Mouse (Mus musculus): ENCODE data around the gene Vldlr. TPM values are rescaled to one million over a fixed set of nuclear protein-coding genes. Genes with fewer than 3 reads are reported as not detected.

The Vldlr gene
- polyA plus RNA-seq, 1 experiment from 2014 or later, result 8.5 TPM

GRCm38 (mm10) chr19:27216767-27217403 is 601 bp downstream of the Vldlr start:
- Histone ChIP-seq H3K27me3 (peaks cover 35% of the 10 kb centered on the region), H3K9ac (peak overlapping the region; percentile 75), H3K4me3 (peak overlapping the region; percentile 66), H3K4me1 (peaks cover 20% of the 10 kb centered on the region), H3K4me2 (replicated peaks) (peak overlapping the region; percentile 96), H3K36me3 (no peaks in the 10 kb centered on the region), H3K9me3 (no peaks in the 10 kb centered on the region), H3K27ac (no peak overlapping the region)
- ATAC-seq (ENCODE audit: low FRiP score, low read depth), result peak; percentile 77
- under 1% methylated on average over 60 of the region's 62 CpGs for WGBS

- Histone ChIP-seq H3K27ac (no peak overlapping the region), H3K36me3 (no peaks in the 10 kb centered on the region), H3K4me2 (replicated peaks) (peak overlapping the region; percentile 96), H3K4me1 (peaks cover 20% of the 10 kb centered on the region), H3K9ac (peak overlapping the region; percentile 75), H3K27me3 (peaks cover 35% of the 10 kb centered on the region), H3K4me3 (peak overlapping the region; percentile 66), H3K9me3 (no peaks in the 10 kb centered on the region)
- WGBS, result under 1% methylated on average over 51 of the region's 52 CpGs
- ATAC-seq (ENCODE audit: low FRiP score, low read depth), result peak; percentile 42
Observed at GRCm38 (mm10) chr19:27217404-27217940, 1.2 kb downstream of the Vldlr start.

GRCm38 (mm10) chr19:27217941-27218411 is 1.7 kb downstream of the Vldlr start:
- no peaks in the 10 kb centered on the region for H3K36me3 ChIP-seq
- H3K4me1 ChIP-seq, result peaks cover 20% of the 10 kb centered on the region
- no peaks in the 10 kb centered on the region for H3K9me3 ChIP-seq
- peak; percentile 33; the same call in 1 of the 2 replicates for ATAC-seq (ENCODE audit: low FRiP score, low read depth)
- H3K9ac ChIP-seq, result peak overlapping the region; percentile 75
- no peak overlapping the region for H3K27ac ChIP-seq
- H3K4me2 ChIP-seq (replicated peaks), result peak overlapping the region; percentile 96
- peaks cover 35% of the 10 kb centered on the region for H3K27me3 ChIP-seq
- H3K4me3 ChIP-seq, result peak overlapping the region; percentile 66
- WGBS, result under 1% methylated on average over 32 of the region's 32 CpGs

- Histone ChIP-seq H3K36me3 (no peaks in the 10 kb centered on the region), H3K9me3 (no peaks in the 10 kb centered on the region), H3K27me3 (peaks cover 33% of the 10 kb centered on the region), H3K4me3 (peak overlapping the region; percentile 66), H3K4me1 (peaks cover 20% of the 10 kb centered on the region), H3K27ac (peak overlapping the region; percentile 10; the same call in 1 of the 2 replicates), H3K9ac (peak overlapping the region; percentile 75), H3K4me2 (replicated peaks) (peak overlapping the region; percentile 96)
- ATAC-seq (ENCODE audit: low FRiP score, low read depth), result peak; percentile 57; the same call in 1 of the 2 replicates
- WGBS, result under 1% methylated on average over 30 of the region's 30 CpGs
Observed at GRCm38 (mm10) chr19:27218561-27219262, 2.4 kb downstream of the Vldlr start.

- H3K4me2 ChIP-seq (replicated peaks), result peak overlapping the region; percentile 96; the same call in 1 of the 2 replicates
- no peak for ATAC-seq (ENCODE audit: low FRiP score, low read depth)
Observed at GRCm38 (mm10) chr19:27219586-27219985, 3.3 kb downstream of the Vldlr start.

GRCm38 (mm10) chr19:27223046-27223445 is 6.8 kb downstream of the Vldlr start:
- H3K4me1 ChIP-seq, result peaks cover 15% of the 10 kb centered on the region
- WGBS, result 72% methylated on average over 6 of the region's 6 CpGs

More at GRCm38 (mm10) chr19:27219586-27219985, 3.3 kb downstream of the Vldlr start:
- H3K27ac ChIP-seq, result no peak overlapping the region
- no peaks in the 10 kb centered on the region for H3K36me3 ChIP-seq
- H3K4me1 ChIP-seq, result peaks cover 20% of the 10 kb centered on the region
- peaks cover 28% of the 10 kb centered on the region for H3K27me3 ChIP-seq
- no peak overlapping the region for H3K4me3 ChIP-seq
- no peak overlapping the region for H3K9ac ChIP-seq
- no peaks in the 10 kb centered on the region for H3K9me3 ChIP-seq

GRCm38 (mm10) chr19:27224356-27224755 is 8.1 kb downstream of the Vldlr start:
- Histone ChIP-seq H3K36me3 (no peaks in the 10 kb centered on the region), H3K4me1 (0 out of 2 replicates have a peak, but pooled peaks cover 4% of the 10 kb centered on the region), H3K9ac (no peak overlapping the region), H3K4me3 (no peak overlapping the region), H3K4me2 (replicated peaks) (no peak overlapping the region), H3K27me3 (peaks cover 5% of the 10 kb centered on the region; the same call in 1 of the 2 replicates), H3K27ac (no peak overlapping the region), H3K9me3 (no peaks in the 10 kb centered on the region)
- WGBS, result 60% methylated on average over 1 of the region's 1 CpGs
- no peak for ATAC-seq (ENCODE audit: low FRiP score, low read depth)

More at GRCm38 (mm10) chr19:27223046-27223445, 6.8 kb downstream of the Vldlr start:
- no peak for ATAC-seq (ENCODE audit: low FRiP score, low read depth)
- no peak overlapping the region for H3K4me2 ChIP-seq (replicated peaks)
- H3K4me3 ChIP-seq, result no peak overlapping the region
- no peaks in the 10 kb centered on the region for H3K36me3 ChIP-seq
- no peaks in the 10 kb centered on the region for H3K9me3 ChIP-seq
- H3K27me3 ChIP-seq, result peaks cover 5% of the 10 kb centered on the region; the same call in 1 of the 2 replicates
- H3K27ac ChIP-seq, result no peak overlapping the region
- no peak overlapping the region for H3K9ac ChIP-seq

- 63% methylated on average over 3 of the region's 3 CpGs for WGBS
- H3K4me2 ChIP-seq (replicated peaks), result no peak overlapping the region
- no peak overlapping the region for H3K9ac ChIP-seq
- H3K4me3 ChIP-seq, result no peak overlapping the region
- no peaks in the 10 kb centered on the region for H3K9me3 ChIP-seq
- no peak overlapping the region for H3K27ac ChIP-seq
- H3K4me1 ChIP-seq, result 0 out of 2 replicates have a peak, but pooled peaks cover 4% of the 10 kb centered on the region
- H3K36me3 ChIP-seq, result no peaks in the 10 kb centered on the region
- H3K27me3 ChIP-seq, result no peaks in the 10 kb centered on the region
- no peak for ATAC-seq (ENCODE audit: low FRiP score, low read depth)
Observed at GRCm38 (mm10) chr19:27226626-27227025, 10.3 kb downstream of the Vldlr start.

- H3K4me3 ChIP-seq, result no peak overlapping the region
- H3K9ac ChIP-seq, result no peak overlapping the region
- H3K4me2 ChIP-seq (replicated peaks), result no peak overlapping the region
- H3K27me3 ChIP-seq, result no peaks in the 10 kb centered on the region
- no peak for ATAC-seq (ENCODE audit: low FRiP score, low read depth)
- WGBS, result 49% methylated on average over 4 of the region's 4 CpGs
- no peaks in the 10 kb centered on the region for H3K36me3 ChIP-seq
- H3K9me3 ChIP-seq, result no peaks in the 10 kb centered on the region
- H3K4me1 ChIP-seq, result 0 out of 2 replicates have a peak, but pooled peaks cover 4% of the 10 kb centered on the region
- no peak overlapping the region for H3K27ac ChIP-seq
Observed at GRCm38 (mm10) chr19:27227131-27227530, 10.8 kb downstream of the Vldlr start.

GRCm38 (mm10) chr19:27228254-27228653 is 12.0 kb downstream of the Vldlr start:
- 90% methylated on average over 1 of the region's 1 CpGs for WGBS
- Histone ChIP-seq H3K4me2 (replicated peaks) (no peak overlapping the region), H3K27ac (no peak overlapping the region), H3K9me3 (no peaks in the 10 kb centered on the region), H3K36me3 (no peaks in the 10 kb centered on the region), H3K4me3 (no peak overlapping the region), H3K4me1 (0 out of 2 replicates have a peak, but pooled peaks cover 4% of the 10 kb centered on the region), H3K9ac (no peak overlapping the region), H3K27me3 (no peaks in the 10 kb centered on the region)
- ATAC-seq (ENCODE audit: low FRiP score, low read depth), result no peak

- H3K9ac ChIP-seq, result no peak overlapping the region
- H3K27ac ChIP-seq, result no peak overlapping the region
- H3K36me3 ChIP-seq, result peaks cover 5% of the 10 kb centered on the region; the same call in 1 of the 2 replicates
- no peaks in the 10 kb centered on the region for H3K9me3 ChIP-seq
- WGBS, result 72% methylated on average over 2 of the region's 2 CpGs
- no peaks in the 10 kb centered on the region for H3K27me3 ChIP-seq
- H3K4me2 ChIP-seq (replicated peaks), result no peak overlapping the region
- no peak for ATAC-seq (ENCODE audit: low FRiP score, low read depth)
- no peak overlapping the region for H3K4me3 ChIP-seq
- no peaks in the 10 kb centered on the region for H3K4me1 ChIP-seq
Observed at GRCm38 (mm10) chr19:27233386-27233785, 17.1 kb downstream of the Vldlr start.

- H3K27ac ChIP-seq, result no peak overlapping the region
- no peak overlapping the region for H3K4me3 ChIP-seq
- H3K27me3 ChIP-seq, result no peaks in the 10 kb centered on the region
- no peak overlapping the region for H3K9ac ChIP-seq
- peaks cover 36% of the 10 kb centered on the region for H3K36me3 ChIP-seq
- no peak overlapping the region for H3K4me2 ChIP-seq (replicated peaks)
- 94% methylated on average over 4 of the region's 4 CpGs for whole genome bisulfite sequencing
- H3K9me3 ChIP-seq, result no peaks in the 10 kb centered on the region
- H3K4me1 ChIP-seq, result no peaks in the 10 kb centered on the region
- ATAC-seq (ENCODE audit: low FRiP score, low read depth), result no peak
Observed at GRCm38 (mm10) chr19:27239913-27240312, 23.6 kb downstream of the Vldlr start.
